Mouse (Mus musculus): Measurements from ENCODE around the gene Ankrd49. TPM values are rescaled to one million over a fixed set of nuclear protein-coding genes. Genes with fewer than 3 reads are reported as not detected.
A peak's percentile ranks its signal among the peaks of the same experiment; 100 is the strongest.

The Ankrd49 gene
- total and polyA plus RNA-seq, 3 experiments, result 108 to 139 (median 108) TPM

- TF ChIP-seq TBP (IDR thresholded peaks at IDR 0.05; ENCODE audit: low read depth, low read length), result peak; percentile 35; the same call in 1 of the 2 replicates
- peak; percentile 86 to 99 (median 96) for TF ChIP-seq CTCF (IDR thresholded peaks at IDR 0.05 in 2 of 3, conservative IDR thresholded peaks at IDR 0.05 in 1 of 3; ENCODE audit: control insufficient read depth in 1 of 3, insufficient read depth in 1 of 3, low read depth in 2 of 3, low read length in 3 of 3, poor library complexity in 1 of 3, severe bottlenecking in 1 of 3)
- no peak for TF ChIP-seq POLR2A (IDR thresholded peaks at IDR 0.05; ENCODE audit: control insufficient read depth in 1 of 2, insufficient read depth in 1 of 2, low read depth in 1 of 2, low read length in 2 of 2, poor library complexity in 1 of 2)
- TF ChIP-seq USF2 (IDR thresholded peaks at IDR 0.05; ENCODE audit: borderline replicate concordance in 1 of 2, insufficient read depth in 1 of 2, low read depth in 1 of 2, low read length in 2 of 2), result no peak
- TF ChIP-seq NRF1 (IDR thresholded peaks at IDR 0.05; ENCODE audit: insufficient read depth, low read depth, low read length, poor library complexity, severe bottlenecking), result no peak
- TF ChIP-seq MXI1 (IDR thresholded peaks at IDR 0.05; ENCODE audit: low read depth, low read length), result no peak
- TF ChIP-seq SIN3A (IDR thresholded peaks at IDR 0.05; ENCODE audit: low read length), result peak; percentile 37; the same call in 1 of the 2 replicates
- TF ChIP-seq UBTF (IDR thresholded peaks at IDR 0.05; ENCODE audit: borderline replicate concordance, insufficient read depth, low read depth, low read length), result no peak
- TF ChIP-seq GATA1 (IDR thresholded peaks at IDR 0.05; ENCODE audit: low read depth, low read length), result no peak
- TF ChIP-seq SMC3 (IDR thresholded peaks at IDR 0.05; ENCODE audit: low read depth, low read length), result peak; percentile 97
- no peak for TF ChIP-seq ZKSCAN1 (IDR thresholded peaks at IDR 0.05; ENCODE audit: low read depth, low read length)
- TF ChIP-seq MAZ (IDR thresholded peaks at IDR 0.05; ENCODE audit: low read depth, low read length), result no peak
- TF ChIP-seq TCF12 (IDR thresholded peaks at IDR 0.05; ENCODE audit: low read depth, low read length), result 0 out of 2 replicates have a peak, but pooled peaks have one; percentile 10
- no peak for TF ChIP-seq BHLHE40 (IDR thresholded peaks at IDR 0.05; ENCODE audit: borderline replicate concordance, low read depth, low read length)
- TF ChIP-seq RAD21 (IDR thresholded peaks at IDR 0.05; ENCODE audit: low read depth, low read length), result peak; percentile 84
- TF ChIP-seq ETS1 (IDR thresholded peaks at IDR 0.05; ENCODE audit: low read depth, low read length), result no peak
- TF ChIP-seq CHD1 (IDR thresholded peaks at IDR 0.05; ENCODE audit: low read depth, low read length), result no peak
Observed at GRCm38 (mm10) chr9:14764765-14765164, 19.9 kb downstream of the Ankrd49 start (continued).

- peaks cover 4 to 8% of the 10 kb centered on the region in 2 experiments; a peak in 3 of 4 replicates for H3K27me3 ChIP-seq (ENCODE audit: control insufficient read depth in 1 of 2, insufficient read depth in 2 of 2, low read length in 2 of 2)
- 0 out of 4 replicates have a peak, but pooled peaks cover under 1 to 2% of the 10 kb centered on the region in 2 experiments for H3K4me1 ChIP-seq (ENCODE audit: control insufficient read depth in 1 of 2, insufficient read depth in 2 of 2, low read length in 2 of 2)
- no peak overlapping the region for H3K27ac ChIP-seq (ENCODE audit: control insufficient read depth, low read depth, low read length)
- H3K9ac ChIP-seq (ENCODE audit: control insufficient read depth, low read depth, low read length, poor library complexity, severe bottlenecking), result no peak overlapping the region
- TF ChIP-seq HCFC1 (IDR thresholded peaks at IDR 0.05; ENCODE audit: low read depth, low read length), result no peak
- TF ChIP-seq USF1 (IDR thresholded peaks at IDR 0.05; ENCODE audit: low read depth, low read length), result 0 out of 2 replicates have a peak, but pooled peaks have one; percentile 6
- no peak for TF ChIP-seq TBP (IDR thresholded peaks at IDR 0.05; ENCODE audit: low read depth, low read length)
- TF ChIP-seq RAD21 (IDR thresholded peaks at IDR 0.05; ENCODE audit: low read depth, low read length), result no peak
- no peak for TF ChIP-seq CTCF (IDR thresholded peaks at IDR 0.05 in 2 of 3, conservative IDR thresholded peaks at IDR 0.05 in 1 of 3; ENCODE audit: control insufficient read depth in 1 of 3, insufficient read depth in 1 of 3, low read depth in 2 of 3, low read length in 3 of 3, poor library complexity in 1 of 3, severe bottlenecking in 1 of 3)
- no peak for TF ChIP-seq SIN3A (IDR thresholded peaks at IDR 0.05; ENCODE audit: low read length)
- H3K9me3 ChIP-seq (replicated peaks; ENCODE audit: insufficient read depth, low read length), result no peaks in the 10 kb centered on the region
- no peaks in the 10 kb centered on the region for H3K79me2 ChIP-seq (ENCODE audit: control insufficient read depth, insufficient read depth, low read length, poor library complexity)
- no peak overlapping the region for H3K4me3 ChIP-seq (ENCODE audit: control insufficient read depth in 1 of 2, insufficient read depth in 1 of 2, low read depth in 2 of 2, low read length in 2 of 2)
- no peaks in the 10 kb centered on the region for H3K36me3 ChIP-seq (ENCODE audit: control insufficient read depth in 1 of 2, insufficient read depth in 2 of 2, low read length in 2 of 2)
- DNase-seq (ENCODE audit: low read depth, low spot score), result no peak
Observed at GRCm38 (mm10) chr9:14759261-14759660, 25.4 kb downstream of the Ankrd49 start.

Data from MEL (cell line).